Mouse (Mus musculus): Measurements from ENCODE around the gene Scrt2. TPM values are rescaled to one million over a fixed set of nuclear protein-coding genes. Genes with fewer than 3 reads are reported as not detected.

Gene Scrt2
- polyA plus RNA-seq, 1 experiment: 0.16 TPM

DNA sequence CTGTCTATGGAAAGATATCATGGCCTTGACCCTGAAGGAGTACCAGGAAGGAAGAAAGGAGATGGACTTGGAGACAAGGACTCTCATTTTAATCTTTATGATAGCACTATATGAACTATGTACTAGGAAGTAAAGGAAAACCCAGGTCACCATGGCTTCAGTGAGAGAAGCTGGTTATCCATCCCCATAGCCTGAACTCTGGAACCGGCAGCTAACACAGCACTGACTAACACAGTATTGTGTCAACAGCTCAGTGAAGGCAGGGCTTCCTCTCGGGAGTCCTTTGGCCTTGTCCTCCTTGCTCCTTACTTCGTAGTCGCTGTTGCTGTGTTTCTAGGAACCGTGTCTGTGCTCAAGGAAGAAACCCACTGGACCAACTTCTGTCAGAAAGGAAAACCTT is 28.1 kb downstream of the Scrt2 start:
- no peaks in the 10 kb centered on the region for H3K36me3 ChIP-seq (ENCODE audit: control insufficient read depth, insufficient read depth, low read length)
- no peak for DNase-seq
- no peak overlapping the region for H3K27ac ChIP-seq (ENCODE audit: control insufficient read depth, insufficient read depth, low read length)
- TF ChIP-seq POLR2A (IDR thresholded peaks at IDR 0.05; ENCODE audit: control insufficient read depth, extremely low read depth, insufficient read depth, low read length, poor library complexity) (no peak), CTCF (IDR thresholded peaks at IDR 0.05; ENCODE audit: borderline replicate concordance, control insufficient read depth, extremely low read depth, insufficient read depth, low read length, poor library complexity) (no peak)
- H3K4me1 ChIP-seq (replicated peaks; ENCODE audit: control insufficient read depth, insufficient read depth, low read length): peaks cover 4% of the 10 kb centered on the region
- 93% methylated on average over 5 of the region's 5 CpGs for WGBS
- H3K27me3 ChIP-seq (ENCODE audit: control insufficient read depth, insufficient read depth, low read length): no peaks in the 10 kb centered on the region; the same call in 1 of the 2 replicates
- H3K4me3 ChIP-seq (ENCODE audit: control insufficient read depth, insufficient read depth, low read length): no peak overlapping the region

DNA sequence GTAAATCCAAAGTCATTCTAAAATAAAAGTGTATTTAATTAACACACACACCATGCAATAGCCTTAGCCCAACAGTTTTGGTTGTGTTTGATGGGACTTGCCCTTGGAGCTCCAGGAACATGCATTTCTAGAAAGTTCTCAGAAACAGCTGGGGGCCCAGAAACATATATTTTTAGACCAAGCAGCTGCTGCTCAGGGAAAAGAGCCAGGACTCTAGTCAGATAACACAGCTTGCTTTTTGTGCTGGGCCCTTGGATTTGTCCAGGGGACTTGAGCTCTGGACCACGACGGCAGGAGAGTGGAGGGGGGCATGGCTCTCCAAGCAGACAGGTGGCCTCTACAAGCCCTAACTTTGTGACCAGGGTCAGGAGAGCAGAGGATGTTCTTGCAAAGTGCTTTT is 30.0 kb downstream of the Scrt2 start:
- H3K27ac ChIP-seq (ENCODE audit: control insufficient read depth, insufficient read depth, low read length): no peak overlapping the region
- H3K4me3 ChIP-seq (ENCODE audit: control insufficient read depth, insufficient read depth, low read length): no peak overlapping the region
- H3K27me3 ChIP-seq (ENCODE audit: control insufficient read depth, insufficient read depth, low read length): no peaks in the 10 kb centered on the region; the same call in 1 of the 2 replicates
- no peaks in the 10 kb centered on the region for H3K36me3 ChIP-seq (ENCODE audit: control insufficient read depth, insufficient read depth, low read length)
- no peak for DNase-seq
- 58% methylated on average over 2 of the region's 2 CpGs for WGBS
- no peak for TF ChIP-seq CTCF (IDR thresholded peaks at IDR 0.05; ENCODE audit: borderline replicate concordance, control insufficient read depth, extremely low read depth, insufficient read depth, low read length, poor library complexity)
- no peak for TF ChIP-seq POLR2A (IDR thresholded peaks at IDR 0.05; ENCODE audit: control insufficient read depth, extremely low read depth, insufficient read depth, low read length, poor library complexity)
- H3K4me1 ChIP-seq (replicated peaks; ENCODE audit: control insufficient read depth, insufficient read depth, low read length): peaks cover 4% of the 10 kb centered on the region

DNA sequence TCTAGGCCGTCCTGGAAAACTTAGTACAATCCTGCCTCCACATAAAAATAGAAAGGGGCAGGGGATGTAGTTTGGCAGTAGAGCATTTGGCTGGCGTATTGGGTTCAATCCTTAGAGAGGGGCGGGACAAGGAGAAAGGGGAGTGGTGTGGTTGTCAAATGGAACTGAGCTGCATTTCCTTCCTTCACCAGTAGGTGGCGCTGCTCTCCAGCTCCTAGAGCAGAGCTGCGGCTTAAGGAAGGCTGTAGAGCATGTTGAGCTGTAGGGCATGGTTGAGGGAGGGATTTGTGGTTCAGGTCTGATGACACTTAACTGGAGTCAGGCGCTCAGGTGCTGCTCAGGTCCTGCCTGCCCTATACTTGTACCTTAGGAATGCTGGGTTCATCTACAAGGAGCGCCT is 30.6 kb downstream of the Scrt2 start:
- Histone ChIP-seq H3K4me1 (replicated peaks; ENCODE audit: control insufficient read depth, insufficient read depth, low read length) (peaks cover 4% of the 10 kb centered on the region), H3K27me3 (ENCODE audit: control insufficient read depth, insufficient read depth, low read length) (no peaks in the 10 kb centered on the region; the same call in 1 of the 2 replicates), H3K4me3 (ENCODE audit: control insufficient read depth, insufficient read depth, low read length) (no peak overlapping the region), H3K27ac (ENCODE audit: control insufficient read depth, insufficient read depth, low read length) (no peak overlapping the region), H3K36me3 (ENCODE audit: control insufficient read depth, insufficient read depth, low read length) (no peaks in the 10 kb centered on the region)
- TF ChIP-seq POLR2A (IDR thresholded peaks at IDR 0.05; ENCODE audit: control insufficient read depth, extremely low read depth, insufficient read depth, low read length, poor library complexity) (no peak), CTCF (IDR thresholded peaks at IDR 0.05; ENCODE audit: borderline replicate concordance, control insufficient read depth, extremely low read depth, insufficient read depth, low read length, poor library complexity) (peak; percentile 90; the same call in 1 of the 2 replicates)
- peak; percentile 84 for DNase-seq
- 14% methylated on average over 7 of the region's 7 CpGs for WGBS

DNA sequence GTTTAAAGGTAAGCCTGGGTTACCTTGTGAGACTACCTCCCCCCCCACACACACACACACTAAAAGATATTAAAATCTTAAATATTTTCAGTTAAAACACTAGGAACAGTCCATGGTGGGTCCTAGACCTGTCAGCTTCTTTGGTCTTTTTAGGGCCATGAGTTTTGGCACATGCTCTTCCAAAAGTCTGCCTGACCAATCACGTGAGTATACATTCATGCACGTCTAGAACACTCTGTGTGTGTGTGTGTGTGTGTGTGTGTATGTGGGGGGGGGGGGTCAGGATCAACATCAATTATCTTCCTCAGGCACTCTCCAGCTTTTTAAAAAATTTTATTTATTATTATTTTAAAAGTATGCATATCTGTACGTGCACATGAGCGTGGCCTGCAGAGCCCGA is 31.2 kb downstream of the Scrt2 start:
- no peak overlapping the region for H3K4me3 ChIP-seq (ENCODE audit: control insufficient read depth, insufficient read depth, low read length)
- no peak for DNase-seq
- no peak overlapping the region for H3K27ac ChIP-seq (ENCODE audit: control insufficient read depth, insufficient read depth, low read length)
- no peaks in the 10 kb centered on the region; the same call in 1 of the 2 replicates for H3K27me3 ChIP-seq (ENCODE audit: control insufficient read depth, insufficient read depth, low read length)
- WGBS: 49% methylated on average over 5 of the region's 5 CpGs
- H3K4me1 ChIP-seq (replicated peaks; ENCODE audit: control insufficient read depth, insufficient read depth, low read length): peaks cover 4% of the 10 kb centered on the region
- no peaks in the 10 kb centered on the region for H3K36me3 ChIP-seq (ENCODE audit: control insufficient read depth, insufficient read depth, low read length)
- TF ChIP-seq POLR2A (IDR thresholded peaks at IDR 0.05; ENCODE audit: control insufficient read depth, extremely low read depth, insufficient read depth, low read length, poor library complexity): no peak
- TF ChIP-seq CTCF (IDR thresholded peaks at IDR 0.05; ENCODE audit: borderline replicate concordance, control insufficient read depth, extremely low read depth, insufficient read depth, low read length, poor library complexity): no peak

DNA sequence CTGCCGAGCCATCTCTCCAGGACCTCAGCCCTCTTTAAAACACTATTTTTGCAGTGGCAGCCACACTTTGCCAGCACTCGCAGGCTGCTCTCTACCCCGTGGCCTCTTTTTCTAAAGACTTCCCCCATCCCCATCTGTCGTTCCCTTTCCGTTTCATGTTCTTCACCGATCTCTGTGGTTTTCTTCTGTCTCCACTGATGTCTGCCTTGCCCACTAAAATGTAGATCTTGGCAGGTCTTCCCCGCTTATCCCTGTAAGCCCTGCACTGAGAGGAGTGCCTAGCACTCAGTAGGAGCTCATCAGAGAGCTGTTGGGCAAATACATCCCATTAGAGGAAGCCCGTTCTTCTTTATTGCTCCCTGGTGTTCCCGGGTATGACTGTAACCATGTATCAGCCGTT is 31.6 kb downstream of the Scrt2 start:
- no peak overlapping the region for H3K4me3 ChIP-seq (ENCODE audit: control insufficient read depth, insufficient read depth, low read length)
- WGBS: 10% methylated on average over 10 of the region's 10 CpGs
- no peak for TF ChIP-seq CTCF (IDR thresholded peaks at IDR 0.05; ENCODE audit: borderline replicate concordance, control insufficient read depth, extremely low read depth, insufficient read depth, low read length, poor library complexity)
- TF ChIP-seq POLR2A (IDR thresholded peaks at IDR 0.05; ENCODE audit: control insufficient read depth, extremely low read depth, insufficient read depth, low read length, poor library complexity): no peak
- H3K4me1 ChIP-seq (replicated peaks; ENCODE audit: control insufficient read depth, insufficient read depth, low read length): peaks cover 4% of the 10 kb centered on the region
- DNase-seq: no peak
- H3K36me3 ChIP-seq (ENCODE audit: control insufficient read depth, insufficient read depth, low read length): no peaks in the 10 kb centered on the region
- H3K27me3 ChIP-seq (ENCODE audit: control insufficient read depth, insufficient read depth, low read length): no peaks in the 10 kb centered on the region; the same call in 1 of the 2 replicates
- H3K27ac ChIP-seq (ENCODE audit: control insufficient read depth, insufficient read depth, low read length): no peak overlapping the region

DNA sequence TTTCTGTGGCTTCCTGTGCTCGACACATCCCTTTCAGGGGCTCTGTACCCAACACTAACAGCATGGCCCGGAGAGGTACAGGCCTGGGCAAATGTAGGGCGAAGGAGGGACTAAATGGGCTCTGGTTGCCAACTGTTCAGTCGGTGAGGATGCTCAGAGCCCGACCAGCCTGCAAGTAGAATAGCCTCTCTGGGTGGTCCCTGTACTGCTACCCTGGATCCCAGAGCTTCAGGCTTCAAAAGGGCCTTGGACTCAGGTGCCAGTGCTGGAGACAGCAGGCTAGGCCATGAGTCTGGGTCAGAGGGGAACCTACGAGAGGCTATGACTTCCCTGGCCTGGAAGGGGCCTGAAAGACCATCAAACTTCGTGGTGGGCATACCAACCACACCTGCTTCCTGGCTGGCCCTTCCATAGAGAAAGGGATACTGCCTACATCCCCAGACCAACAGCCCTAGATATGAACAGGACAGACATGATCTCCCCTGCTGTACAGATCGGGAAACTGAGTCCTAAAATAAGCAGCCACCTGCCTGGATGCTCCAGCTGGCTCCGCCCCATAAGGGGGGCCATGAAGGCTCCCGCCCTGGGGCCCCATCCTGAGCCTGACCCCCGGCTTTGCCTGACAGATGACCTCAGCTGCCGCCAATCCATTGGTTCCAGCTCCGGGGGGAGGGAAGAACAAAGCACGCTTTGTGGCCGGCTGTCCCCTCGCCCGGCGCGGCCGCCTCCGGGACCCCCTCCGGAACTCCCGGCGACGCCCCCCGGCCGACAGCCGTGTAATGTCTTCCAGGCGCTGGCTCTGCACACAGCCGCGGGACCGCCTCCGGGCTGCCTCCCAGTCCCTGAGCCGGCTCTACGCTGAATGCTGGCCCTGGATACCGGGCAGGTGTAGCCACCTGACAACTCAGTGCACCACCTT is 33.0 kb downstream of the Scrt2 start:
- Histone ChIP-seq H3K27me3 (ENCODE audit: control insufficient read depth, insufficient read depth, low read length) (no peaks in the 10 kb centered on the region; the same call in 1 of the 2 replicates), H3K4me3 (ENCODE audit: control insufficient read depth, insufficient read depth, low read length) (no peak overlapping the region)
- DNase-seq: no peak

More for the DNA sequence above, 33.0 kb downstream of the Scrt2 start:
- Histone ChIP-seq H3K27ac (ENCODE audit: control insufficient read depth, insufficient read depth, low read length) (no peak overlapping the region), H3K36me3 (ENCODE audit: control insufficient read depth, insufficient read depth, low read length) (no peaks in the 10 kb centered on the region), H3K4me1 (replicated peaks; ENCODE audit: control insufficient read depth, insufficient read depth, low read length) (peaks cover 4% of the 10 kb centered on the region)
- TF ChIP-seq CTCF (IDR thresholded peaks at IDR 0.05; ENCODE audit: borderline replicate concordance, control insufficient read depth, extremely low read depth, insufficient read depth, low read length, poor library complexity) (no peak), POLR2A (IDR thresholded peaks at IDR 0.05; ENCODE audit: control insufficient read depth, extremely low read depth, insufficient read depth, low read length, poor library complexity) (no peak)
- WGBS: 41% methylated on average over 36 of the region's 36 CpGs
